Mouse (Mus musculus) heart, postnatal 36 days (tissue): ENCODE data around the gene Rbpj. TPM values are rescaled to one million over a fixed set of nuclear protein-coding genes. Genes with fewer than 3 reads are reported as not detected.
"Not testable (repeated sequence)": the region's sequence is repeated elsewhere in the genome, so short reads cannot be mapped to it uniquely, and the experiment has no call there.

Experiments
- DNase-seq, 2 experiments: peaks; one replicate each; pipeline ENCODE4 v3.0.0; 2021 to 2022
- intact Hi-C: fragments of 180-260 bp; cut with DNase I; formaldehyde crosslinking; loops from one replicate; pipeline ENCODE4 v1.15.1; 2025
- total RNA-seq, 2 experiments: library from RNA; stranded (reverse); gene quantifications; 2 replicates each; pipeline ENCODE4 v1.2.3; 2021

Gene Rbpj
- total RNA-seq, 2 experiments from 2014 or later: 27.2 to 35.3 TPM

DNA sequence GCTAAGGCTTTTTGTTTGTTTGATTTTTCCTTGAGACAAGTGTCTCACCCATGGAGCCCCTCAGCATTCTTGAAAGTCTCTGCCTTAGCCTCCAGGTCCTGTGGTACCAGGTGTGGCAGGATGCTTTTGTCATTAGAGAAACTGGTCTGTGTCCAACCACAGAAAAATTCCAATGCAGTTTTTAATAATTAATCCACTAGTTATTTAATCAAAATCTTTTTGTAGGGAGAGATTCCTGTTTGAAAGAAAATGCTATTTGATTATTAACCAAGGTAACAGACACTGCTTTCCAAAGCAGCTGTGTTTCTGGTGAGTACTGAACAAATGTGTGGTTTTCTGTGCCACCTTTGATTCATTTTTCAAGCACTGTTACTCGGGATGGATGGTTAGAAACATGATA lies 190.6 kb downstream of the Rbpj start:
- intact Hi-C loops: no loop called here
- DNase-seq: no peak

DNA sequence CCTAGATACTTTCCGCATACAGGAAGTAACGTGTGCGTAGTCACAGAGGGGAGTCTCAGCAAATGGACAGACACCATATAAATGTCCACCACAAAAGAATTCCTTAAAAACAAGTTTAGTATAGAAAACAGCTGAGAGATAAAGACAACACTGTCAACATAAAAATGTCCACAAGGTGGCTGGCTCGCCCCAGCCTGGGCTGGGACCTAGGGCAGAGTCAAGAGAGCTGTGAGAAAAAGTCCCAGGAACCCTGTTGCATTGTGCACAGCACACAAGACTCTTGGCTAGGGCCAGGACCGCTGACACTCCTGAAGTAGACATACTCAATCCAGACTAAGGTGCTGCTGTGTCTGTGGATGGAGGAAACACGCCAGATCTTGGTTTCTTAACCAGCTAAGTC lies 192.0 kb downstream of the Rbpj start:
- intact Hi-C loops: no loop called here
- no peak for DNase-seq

DNA sequence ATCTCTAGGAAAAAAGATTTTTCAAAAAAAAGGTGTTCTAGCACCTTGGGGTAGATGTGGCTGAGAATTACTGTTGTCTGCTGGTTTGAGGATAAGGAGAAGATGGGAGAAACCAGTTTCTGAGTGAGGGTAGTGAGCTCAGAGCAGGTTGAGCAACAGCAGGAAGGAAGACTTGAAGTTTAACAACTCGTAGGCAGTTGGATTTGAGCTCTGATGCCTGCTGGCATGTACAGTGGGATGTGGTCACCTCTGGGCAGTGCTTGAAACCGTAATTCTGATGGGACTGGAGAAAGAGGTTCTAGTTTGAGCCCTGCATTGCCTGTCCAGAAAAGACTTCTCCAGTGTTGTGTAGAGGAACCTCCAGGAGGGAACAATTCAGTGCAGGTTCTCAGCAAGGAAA lies 195.6 kb downstream of the Rbpj start:
- DNase-seq: no peak
- intact Hi-C loops: no loop called here

DNA sequence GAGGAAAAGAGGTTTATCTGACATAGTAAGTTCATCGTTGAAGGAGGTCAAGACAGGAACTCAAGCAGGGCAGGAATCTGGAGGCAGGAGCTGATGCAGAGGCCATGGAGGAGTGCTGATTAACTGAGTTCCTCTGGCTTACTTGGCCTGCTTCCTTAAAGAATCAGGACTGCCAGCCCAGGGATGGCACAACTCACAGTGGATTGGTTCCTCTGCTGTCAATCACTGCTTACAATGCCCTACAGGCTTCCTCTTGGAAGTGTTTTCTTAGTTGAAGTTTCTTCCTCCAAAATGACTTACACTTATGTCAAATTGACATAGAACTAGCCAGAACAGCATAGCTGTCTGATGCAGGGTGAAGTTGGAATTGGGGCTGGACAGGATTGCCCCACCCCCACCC lies 196.5 kb downstream of the Rbpj start:
- no peak for DNase-seq
- intact Hi-C loops: no loop called here

DNA sequence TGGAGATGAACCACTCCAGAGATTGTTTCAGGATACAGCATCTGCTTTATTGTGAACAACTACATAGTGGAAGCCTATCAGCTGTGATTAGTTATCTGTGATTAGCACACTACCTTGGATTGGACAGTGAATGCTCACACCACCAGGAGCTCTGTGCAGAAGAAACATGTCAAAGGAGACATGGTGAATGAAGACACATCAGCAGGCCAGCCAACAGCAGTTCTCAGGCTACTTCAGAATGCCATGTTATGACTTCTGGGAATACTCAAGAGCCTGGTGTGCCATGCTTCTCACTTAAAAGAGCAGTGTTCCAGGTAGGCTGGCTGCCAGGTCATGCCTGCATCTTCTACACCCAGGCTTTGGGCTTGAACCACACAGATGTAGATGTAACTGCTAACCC lies 197.7 kb downstream of the Rbpj start:
- DNase-seq: no peak
- intact Hi-C loops: no loop called here

DNA sequence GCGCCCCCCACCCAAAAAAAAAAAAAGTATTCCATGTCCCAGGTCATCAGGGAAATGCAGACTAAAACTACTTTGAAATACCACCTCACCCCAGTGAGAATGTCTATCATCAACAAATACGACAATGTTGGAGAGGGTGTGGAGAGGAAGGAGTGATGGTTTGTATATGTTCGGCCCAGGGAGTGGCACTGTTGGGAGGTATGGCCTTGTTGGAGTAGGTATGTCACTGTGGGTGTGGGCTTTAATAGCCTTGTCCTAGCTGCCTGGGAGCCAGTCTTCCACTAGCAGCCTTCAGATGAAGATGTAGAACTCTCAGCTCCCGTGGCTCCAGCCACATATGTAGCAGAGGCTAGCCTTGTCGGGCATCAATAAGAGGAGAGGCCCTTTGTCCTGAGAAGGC lies 202.1 kb downstream of the Rbpj start:
- DNase-seq: no peak
- intact Hi-C loops: no loop called here

DNA sequence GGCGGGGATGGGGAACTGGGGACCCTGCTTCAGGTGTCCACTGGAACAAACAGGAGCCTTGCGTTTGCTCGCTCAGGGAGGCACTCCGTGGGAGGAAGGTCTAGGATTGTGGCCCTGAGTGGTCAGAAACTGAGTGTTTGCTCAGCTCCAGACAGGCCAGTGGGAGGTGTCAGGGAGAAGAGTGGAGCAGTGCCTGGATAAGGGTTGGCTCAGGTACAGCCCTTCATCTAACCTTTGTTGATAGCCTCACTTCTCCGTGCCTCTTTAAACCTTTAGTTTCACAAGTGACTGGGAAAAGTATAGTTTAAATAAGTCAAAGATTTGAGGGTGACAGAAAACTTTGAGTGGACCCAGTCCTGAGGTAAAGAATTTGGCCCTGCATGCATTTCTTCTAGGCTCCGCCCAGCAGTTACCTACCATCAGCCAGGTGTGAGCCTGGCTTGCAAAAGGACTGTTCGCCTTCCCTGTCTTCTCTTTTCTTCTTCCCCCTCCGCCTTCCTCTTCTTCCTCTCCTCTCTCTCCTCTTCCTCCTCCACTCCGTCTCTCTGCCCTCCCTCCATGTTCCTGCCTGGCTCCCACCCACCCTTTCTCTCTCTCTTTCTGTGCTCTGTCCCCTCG lies 204.5 kb downstream of the Rbpj start:
- DNase-seq: no peak
- intact Hi-C loops: no loop called here

DNA sequence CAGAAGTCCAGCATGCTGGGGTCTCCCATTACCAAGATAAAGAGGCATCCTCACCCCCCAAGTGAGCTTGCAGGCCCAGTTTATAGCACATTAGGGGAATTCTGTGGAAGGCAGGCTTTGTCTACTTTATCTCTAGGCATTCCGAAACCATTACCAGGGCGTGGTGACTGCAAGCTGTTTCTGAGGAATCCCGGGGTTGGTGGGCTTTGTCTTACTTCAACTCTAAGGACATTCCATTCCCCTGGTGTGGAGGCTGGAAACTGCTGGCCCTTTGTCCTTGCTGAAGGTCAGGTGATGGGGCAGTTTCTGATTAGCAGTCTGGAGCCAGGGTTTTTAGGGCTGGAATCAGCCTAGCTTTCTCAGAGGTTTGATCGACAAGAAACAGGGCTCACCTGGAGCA lies 205.6 kb downstream of the Rbpj start:
- DNase-seq: no peak
- intact Hi-C loops: no loop called here

DNA sequence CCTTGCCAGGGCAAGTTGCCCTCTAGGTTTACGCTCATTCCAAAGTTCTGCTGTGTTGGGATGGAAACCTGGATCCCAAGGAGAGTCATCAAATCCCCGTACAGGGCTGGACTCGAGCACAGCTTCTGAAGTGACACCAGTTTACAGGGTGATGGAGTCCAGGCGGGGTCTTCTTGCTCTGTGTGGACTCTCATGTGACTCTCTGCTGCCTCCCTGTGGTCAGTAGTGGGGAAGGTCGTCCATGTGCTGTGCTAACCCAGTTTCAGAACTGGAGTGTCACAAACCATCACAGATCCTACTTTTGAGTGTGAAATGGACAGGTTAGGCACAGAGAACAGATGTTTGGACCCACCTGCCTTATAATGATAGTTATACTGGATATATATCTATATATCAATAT lies 206.4 kb downstream of the Rbpj start:
- intact Hi-C loops: loop anchor here (1.0 kb wide), 2 partner anchors 317 to 346 kb away; no protein-coding TSS in a partner anchor
- peak; percentile 60 to 68 for DNase-seq

DNA sequence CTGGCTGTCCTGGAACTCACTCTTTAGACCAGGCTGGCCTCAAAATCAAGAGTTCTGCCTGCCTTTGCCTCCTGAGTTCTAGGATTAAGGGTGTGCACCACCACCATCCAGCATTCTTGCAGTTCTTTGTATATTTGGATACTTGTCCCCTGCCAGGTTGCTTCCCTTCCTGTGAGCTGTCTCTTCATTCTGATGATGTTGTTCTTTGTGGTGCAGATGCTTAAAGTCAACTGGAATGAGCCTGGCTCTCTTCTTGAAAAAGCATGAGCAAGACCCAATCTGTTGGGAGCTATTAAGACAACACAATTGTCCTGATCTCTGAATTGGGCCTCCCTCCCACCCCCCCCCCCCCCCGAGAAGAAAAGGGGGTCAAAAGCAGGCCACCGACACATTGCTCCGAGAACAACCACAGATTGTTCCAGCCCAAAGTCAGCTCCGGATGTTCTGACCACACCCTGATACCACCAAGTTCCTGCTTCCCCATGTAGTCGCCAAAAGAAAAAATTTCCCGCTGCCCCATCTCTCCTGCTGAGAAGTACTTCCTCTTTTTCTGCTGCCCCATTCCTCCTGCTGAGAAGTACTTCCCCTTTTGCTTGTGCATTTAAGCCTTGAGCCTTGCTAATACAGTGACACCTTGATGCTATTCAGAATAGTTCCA lies 207.7 kb downstream of the Rbpj start:
- DNase-seq, intact Hi-C loops: not testable (repeated sequence)

DNA sequence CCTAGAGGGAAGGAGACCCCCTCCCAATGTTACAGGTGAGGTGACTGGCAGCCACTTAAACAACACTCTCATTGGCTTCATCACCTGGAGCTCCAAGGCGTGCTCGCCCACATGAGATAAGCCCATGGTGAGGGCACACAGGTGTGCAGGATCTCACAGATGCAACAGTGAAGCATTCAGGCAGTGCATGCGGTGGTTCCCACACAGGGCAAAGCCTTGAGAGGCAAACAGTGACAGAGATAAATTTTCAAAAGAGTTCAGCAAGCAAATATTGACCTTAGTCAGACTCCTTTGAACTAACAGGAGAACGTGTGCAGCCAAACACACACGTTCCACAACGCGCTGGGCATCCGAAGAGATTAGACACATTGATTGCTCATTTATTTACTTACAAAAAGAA lies 210.7 kb downstream of the Rbpj start:
- intact Hi-C loops: loop anchor here (5.0 kb wide), 1 partner anchor 436 kb away; no protein-coding TSS in a partner anchor
- DNase-seq: no peak

DNA sequence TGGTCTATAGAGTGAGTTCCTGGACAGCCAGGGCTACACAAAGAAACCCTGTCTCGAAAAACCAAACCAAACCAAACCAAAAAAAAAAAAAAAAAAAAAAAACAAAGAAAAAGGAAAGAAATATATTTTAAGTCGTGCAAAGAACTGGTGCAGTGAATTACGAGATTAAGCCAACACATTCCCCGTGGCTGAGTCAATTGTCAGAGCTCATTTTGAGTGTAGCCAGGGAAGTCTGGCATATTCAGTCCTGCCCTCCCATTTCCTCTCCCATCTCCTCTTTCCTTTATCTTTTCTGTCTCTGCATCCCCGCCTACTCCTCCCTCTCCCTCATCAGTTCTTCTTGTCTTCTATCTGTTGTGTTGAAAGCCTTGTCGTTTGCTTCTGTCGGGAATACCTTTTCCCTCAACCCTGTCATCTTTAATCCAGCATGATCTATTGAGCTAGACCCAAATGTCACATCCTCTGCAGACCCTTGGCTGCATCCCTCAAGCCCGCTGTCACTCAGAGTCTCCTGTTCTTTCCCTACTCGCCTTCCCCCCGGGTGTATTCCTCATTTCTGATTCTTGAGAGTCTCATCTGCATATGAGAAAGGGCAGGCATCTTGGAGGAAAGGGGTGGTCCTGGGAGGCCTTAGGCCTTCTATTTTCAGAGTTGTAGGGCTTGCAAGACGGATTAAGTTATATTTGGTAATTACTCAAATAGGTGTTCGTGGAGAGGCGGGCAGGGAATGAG lies 212.2 kb downstream of the Rbpj start:
- no peak for DNase-seq
- intact Hi-C loops: loop anchor here (5.0 kb wide), 1 partner anchor 434 kb away; no protein-coding TSS in a partner anchor

DNA sequence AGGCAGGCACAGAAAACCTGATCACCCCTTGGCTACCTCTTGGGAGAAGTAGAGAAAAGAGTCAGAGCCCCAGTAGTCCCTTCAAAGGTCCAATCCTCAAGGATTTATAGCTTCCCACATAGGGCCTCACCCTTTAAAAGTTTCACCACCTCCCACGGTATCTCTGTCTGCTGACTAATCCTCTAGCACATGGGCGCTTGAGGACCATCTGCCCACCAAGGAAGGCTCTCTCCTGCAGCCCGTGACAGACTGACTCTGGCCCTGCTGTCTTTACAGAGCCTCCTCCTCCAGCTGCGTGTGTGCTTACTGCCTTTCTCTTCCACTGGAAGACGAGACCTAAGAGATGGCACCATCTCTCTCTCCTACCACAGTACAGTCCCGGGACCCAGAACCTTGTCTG lies 213.7 kb downstream of the Rbpj start:
- no peak for DNase-seq
- intact Hi-C loops: loop anchor here (5.0 kb wide), 1 partner anchor 433 kb away; no protein-coding TSS in a partner anchor

DNA sequence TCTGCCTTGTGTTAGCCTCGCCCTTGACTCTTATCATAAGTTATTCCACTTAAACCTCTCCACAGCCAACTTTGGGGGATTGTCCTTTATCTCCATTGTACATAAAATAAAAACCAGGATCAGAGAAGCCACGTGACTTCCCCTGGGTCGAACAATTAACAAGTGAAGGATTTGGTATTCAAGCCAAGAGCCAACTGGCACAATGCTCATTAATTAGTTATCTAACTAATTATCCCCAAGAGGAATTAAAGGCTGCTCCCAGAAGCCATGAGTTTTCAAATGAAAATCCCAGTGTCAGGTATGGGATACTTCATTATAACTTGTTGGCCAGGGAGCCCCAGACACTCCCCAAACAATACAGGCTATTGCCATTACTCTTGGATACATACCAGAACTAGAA lies 218.0 kb downstream of the Rbpj start:
- intact Hi-C loops: no loop called here
- DNase-seq: no peak

DNA sequence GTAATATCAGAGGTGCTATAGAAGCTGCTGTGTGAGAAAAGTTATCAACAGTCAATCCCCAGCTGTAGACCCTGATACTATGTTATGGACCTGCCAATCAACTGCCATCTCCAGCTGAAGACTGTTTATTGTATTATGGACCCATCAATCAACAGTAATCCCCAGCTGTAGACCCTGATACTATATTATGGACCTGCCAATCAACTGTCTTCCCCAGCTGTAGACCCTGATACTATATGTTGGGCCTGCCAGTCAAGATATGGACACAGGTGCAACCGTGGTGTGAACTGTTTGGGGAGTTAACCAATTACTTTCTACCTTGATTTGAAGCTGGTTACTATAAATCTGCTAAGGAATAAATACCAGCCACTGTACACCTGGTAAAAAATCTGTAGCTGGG lies 218.5 kb downstream of the Rbpj start:
- DNase-seq: no peak
- intact Hi-C loops: no loop called here

DNA sequence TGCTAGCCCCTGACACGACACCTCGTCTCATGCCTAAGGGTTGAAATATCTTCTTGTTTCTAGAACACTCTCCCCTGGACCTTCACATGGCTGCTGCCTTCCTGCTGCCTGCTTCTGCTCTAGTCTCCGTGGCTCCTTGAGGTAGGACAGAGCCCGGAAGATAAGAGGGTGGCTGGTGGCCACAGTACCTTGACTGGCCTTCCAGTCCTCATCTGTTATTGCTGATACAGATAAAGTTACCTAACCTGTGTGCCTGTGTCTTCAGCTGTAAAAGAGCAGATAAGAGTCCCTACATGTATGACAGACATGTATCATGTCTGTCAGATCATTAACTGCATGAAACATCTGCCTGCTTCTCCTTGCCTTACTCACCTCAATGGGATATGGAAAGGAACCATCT lies 219.7 kb downstream of the Rbpj start:
- no peak for DNase-seq
- intact Hi-C loops: no loop called here

DNA sequence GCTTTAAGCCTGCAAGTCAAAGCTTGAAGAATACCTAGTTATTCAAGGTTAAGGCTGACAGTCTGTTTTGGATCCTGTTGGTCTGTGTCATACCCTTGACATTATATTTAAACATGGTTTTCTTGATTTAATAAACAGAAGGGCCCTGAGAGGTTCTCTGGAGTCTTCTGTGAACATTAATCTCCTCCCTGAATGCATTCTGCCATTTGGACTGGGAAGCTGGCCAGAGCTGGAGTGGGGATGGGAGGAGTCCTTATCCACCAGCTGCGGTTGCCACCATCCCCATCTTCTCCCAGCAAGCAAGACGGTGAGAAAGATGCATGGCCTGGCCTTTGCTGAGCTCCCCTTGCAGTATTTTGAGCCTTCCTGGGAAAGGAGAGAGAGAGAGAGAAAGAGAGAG lies 220.4 kb downstream of the Rbpj start:
- intact Hi-C loops: no loop called here
- no peak for DNase-seq

DNA sequence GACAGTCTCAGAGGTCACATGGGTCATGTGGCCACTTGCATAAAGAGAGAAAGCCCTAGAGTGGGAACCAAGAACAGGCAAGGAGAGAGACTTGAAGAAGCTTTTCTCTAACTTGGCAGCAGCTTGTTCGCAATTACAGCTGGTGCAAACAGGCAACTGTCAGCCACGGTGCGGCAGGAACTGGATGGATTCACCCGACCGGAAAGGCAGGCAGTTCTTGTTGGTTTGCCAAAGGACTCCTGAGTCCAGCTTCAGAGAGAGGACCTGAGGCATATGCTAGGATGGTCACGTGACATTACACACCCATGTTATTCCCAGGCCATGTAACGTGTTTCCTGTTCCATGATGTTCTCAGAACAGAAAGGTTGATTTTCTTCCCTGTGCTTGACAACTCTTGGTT lies 222.4 kb downstream of the Rbpj start:
- intact Hi-C loops: no loop called here
- DNase-seq: no peak

DNA sequence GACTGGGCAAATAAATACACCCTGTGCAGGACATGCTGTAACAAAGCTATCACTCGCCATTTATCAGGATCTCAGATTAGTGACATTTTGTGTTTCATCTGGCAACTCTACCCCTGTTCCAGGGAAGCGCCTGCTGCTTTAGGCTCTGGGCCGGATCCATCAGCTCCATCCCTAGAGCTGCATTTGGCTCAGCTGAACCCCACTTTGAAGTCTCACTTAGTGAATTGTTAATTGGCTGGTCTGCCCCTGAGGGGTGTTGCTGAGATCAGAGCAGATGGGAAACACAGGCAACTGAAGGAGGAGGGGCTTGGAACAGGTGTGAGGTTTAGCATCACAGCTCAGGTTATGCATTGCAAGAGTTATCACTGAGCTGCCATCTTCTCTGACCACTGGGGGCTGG lies 225.6 kb downstream of the Rbpj start:
- DNase-seq: no peak
- intact Hi-C loops: no loop called here

DNA sequence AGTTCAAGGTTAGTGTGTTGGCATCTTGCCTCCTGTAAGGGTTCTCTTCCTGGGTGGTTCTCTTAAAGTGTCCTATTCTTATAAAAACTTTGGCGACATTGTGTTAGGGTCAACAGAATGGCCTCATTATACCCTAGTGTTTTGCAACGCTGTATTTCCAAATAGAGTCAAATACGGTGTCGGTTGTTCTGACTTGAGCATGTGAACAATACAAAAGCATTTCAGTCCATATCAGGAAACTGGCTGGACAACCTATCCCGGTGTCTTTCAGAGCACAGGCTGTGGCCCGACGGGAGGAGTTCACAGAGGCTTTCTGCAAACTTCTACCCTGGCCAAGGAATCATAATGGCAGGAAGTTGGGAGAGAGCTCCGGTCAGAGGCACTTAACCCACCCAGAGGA lies 226.1 kb downstream of the Rbpj start:
- no peak for DNase-seq
- intact Hi-C loops: no loop called here

DNA sequence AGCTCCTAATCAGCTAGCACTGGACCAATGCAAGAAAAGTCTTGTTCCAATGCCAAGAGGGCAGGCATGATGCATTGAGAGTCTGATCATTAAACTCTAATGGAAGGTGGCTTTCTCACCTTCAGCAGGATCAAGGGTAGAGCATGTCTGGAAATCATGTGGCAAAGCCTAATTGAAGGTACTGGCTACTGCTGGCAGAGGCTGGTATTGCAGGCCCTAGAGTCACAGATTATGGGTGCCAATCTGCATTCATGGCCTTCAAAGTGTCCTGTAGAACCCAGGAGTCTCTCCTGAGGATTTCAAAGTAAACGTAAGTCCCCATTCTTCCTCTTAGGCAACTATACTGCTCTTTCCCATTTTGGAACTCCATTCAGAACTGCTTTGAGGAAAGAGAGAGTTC lies 226.7 kb downstream of the Rbpj start:
- intact Hi-C loops: no loop called here

DNA sequence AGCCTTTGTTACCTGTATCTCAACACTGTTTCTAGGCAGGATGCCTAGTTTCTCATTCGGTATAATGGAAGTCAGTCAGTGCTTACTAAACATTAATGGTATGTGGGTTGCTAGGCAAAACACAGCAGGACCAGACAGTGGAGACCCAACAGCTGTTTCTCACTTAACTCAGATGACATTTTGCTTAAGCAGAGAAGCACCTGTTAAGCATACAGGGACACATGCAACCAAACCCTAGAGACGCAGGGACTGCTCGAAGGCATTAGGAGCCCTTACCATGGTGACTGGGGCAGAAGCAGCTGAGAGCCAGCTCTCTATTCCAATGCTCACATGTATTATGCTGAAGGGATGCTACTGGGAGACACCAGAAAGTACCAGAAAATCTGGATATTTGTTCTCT lies 230.7 kb downstream of the Rbpj start:
- DNase-seq: no peak
- intact Hi-C loops: no loop called here

More for the DNA sequence above, 226.7 kb downstream of the Rbpj start:
- no peak for DNase-seq
